Mouse (Mus musculus): Measurements from ENCODE around the gene Hint1.
"Not testable (repeated sequence)": the region's sequence is repeated elsewhere in the genome, so short reads cannot be mapped to it uniquely, and the experiment has no call there.

Gene Hint1

DNA sequence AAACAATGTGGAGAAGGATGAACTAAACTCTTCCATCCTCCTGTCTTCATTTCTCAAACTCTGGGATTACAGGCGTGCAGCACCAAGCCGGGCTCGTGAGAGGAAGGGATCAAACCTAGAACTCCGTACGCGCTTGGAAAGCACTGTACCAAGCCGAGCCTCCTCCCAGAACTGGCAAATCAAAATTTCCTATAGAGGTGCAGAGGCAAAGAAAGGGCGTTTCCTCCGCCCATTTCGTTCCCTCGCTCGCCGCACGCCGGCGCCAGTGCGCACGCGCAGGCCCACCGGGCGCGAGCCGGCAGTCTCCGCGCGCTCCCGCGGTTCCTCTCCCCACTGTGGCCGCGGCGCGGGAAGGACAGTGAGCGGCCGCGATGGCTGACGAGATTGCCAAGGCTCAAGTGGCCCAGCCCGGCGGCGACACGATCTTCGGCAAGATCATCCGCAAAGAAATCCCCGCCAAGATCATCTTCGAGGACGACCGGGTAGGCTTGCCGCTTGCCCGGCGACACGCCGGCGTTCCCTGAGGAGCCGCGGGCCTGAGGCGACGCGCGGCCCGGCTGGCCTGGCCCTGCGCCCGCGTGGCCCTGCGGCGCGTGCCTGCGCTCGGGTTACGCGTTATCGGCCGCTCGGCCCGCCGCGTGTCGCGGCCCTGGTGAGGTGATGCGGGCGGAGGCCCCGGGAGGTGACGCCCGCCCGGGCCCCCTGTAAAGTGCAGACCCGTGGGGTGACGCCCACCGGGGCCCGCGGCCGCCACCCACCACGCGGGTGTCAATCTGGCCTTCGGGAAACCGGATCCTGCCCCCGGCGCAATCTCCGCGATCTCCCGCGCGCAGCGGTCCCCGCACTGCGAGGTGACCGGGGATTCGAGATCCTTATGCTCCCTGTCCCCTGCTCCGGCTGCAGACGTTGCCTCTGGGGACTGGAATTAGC is at the start of gene Hint1:
TSS of gene Hint1 (plus strand) at position 265 of the 930 bp plus-strand sequence.
- DNase-seq (ENCODE audit: low spot score in 2 of 2): peak; percentile 82 to 93

DNA sequence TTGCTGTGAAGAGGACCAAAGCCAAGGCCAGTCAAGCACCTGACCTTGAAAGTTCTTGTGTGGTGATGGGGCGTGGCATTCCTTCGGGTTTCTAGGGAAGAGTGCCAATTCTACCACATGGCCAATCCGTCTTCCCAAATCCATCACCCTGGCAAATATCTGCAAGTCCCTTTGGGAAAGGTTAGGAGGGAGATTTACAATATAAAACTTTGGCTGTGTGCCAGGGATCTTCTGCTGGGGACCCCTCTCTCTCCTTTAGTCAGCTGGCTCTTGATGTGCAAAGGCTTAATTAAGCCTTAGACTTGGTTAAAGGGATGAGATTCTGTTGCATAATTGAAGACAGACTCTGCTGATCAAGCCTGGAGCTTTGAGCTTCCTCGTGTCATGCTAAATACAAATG is 48.7 kb upstream of the Hint1 start:
- no peak for DNase-seq (ENCODE audit: low spot score in 2 of 2)

DNA sequence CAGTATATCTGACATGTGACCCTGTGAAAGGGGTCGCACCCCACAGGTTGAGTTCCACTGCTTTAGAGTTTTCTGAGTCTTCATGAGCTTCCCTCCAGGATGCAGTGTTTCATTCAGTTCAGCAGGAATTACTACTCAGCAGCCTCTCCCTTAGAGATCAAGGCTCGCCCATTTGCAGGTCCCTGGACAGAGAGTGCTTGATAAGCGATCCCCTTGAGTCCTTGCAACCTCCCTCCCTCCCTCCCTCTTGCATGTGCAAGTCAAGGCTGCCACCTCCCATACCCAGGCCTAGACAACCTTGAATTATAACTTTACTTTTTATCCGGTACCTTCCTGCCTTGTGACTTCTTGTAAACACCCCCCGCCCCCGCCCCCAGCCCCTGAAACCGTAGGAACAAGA is 46.7 kb upstream of the Hint1 start:
- no peak for DNase-seq (ENCODE audit: low spot score in 2 of 2)

DNA sequence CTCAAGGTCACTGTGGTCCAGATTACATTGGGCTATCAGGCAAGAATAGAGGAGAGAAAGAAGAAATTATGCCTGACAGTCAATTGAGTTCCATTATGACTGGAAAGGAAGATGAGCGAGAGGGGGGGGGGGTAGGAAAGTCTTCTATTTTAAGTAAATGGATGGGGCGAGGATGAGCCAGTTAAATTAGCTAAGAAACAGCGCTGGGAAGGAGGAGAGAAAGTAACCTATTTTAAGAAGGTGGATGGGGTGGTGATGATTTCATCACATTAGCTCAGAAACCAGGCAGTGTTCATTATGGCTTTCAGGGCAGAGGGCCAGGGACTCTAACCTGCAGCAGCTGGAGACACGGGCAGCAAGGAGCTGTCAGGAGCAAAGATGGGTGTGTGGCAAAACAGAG is 42.7 kb upstream of the Hint1 start:
- peak; percentile 55 to 58 for DNase-seq (ENCODE audit: low spot score in 2 of 2)

DNA sequence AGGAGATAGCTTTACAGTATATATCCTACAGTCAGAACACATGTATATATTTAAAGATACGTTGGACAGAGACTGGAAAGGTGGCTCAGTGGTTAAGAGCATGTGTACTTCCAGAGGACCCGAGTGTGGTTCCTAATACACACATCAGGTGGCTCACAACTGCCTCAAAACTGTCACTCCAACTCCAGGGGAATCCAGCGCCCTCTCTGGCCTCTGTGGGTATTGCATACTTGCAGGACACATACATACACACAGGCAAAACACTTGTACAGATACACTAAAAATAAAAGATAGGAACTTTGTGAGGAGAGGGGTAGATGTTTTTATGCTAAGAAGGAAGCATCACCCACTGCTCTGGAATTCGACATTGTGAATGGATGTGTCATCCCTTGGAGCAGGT is 40.4 kb upstream of the Hint1 start:
- DNase-seq (ENCODE audit: low spot score in 2 of 2): no peak

DNA sequence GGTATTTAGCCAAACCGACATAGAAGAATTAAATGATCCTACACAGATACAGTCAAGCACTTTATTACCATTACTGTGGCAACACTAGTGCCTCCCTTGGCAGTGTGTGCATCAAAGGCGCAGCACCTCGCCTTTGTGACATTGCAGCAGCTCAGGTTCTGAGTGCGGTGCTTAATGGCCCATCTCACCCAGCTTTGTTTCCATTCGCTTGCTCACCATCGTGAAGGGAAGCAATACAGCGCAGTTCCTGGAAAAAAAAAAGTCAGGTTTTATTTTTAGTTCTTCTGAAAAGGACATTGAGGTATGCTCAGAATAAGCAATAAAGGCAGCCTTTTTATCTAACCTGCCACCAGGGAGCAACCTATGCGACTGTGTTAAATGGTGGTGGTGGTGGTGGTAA is 39.4 kb upstream of the Hint1 start:
- no peak for DNase-seq (ENCODE audit: low spot score in 2 of 2)

DNA sequence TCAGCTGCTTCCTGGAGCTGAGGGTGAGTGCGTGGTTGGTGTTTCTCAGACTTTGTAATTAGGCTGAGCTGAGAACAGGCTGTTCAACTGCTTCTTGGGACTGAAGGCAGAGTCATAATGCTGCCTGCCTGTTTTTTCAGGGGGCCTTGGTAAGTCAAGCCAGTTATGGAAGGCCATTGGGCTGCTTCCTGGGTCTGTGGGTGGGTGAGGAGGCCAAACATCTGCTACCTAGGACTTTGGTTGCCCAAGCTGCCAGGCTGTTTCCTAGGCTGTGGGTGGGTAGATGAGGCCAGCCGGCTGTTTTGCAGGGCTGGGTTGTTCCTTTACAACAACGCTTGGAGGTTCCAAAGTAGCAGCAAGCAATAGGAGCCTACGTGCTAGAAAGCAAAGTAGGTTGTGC is 32.4 kb upstream of the Hint1 start:
- DNase-seq (ENCODE audit: low spot score in 2 of 2): peak; percentile 86 to 90

DNA sequence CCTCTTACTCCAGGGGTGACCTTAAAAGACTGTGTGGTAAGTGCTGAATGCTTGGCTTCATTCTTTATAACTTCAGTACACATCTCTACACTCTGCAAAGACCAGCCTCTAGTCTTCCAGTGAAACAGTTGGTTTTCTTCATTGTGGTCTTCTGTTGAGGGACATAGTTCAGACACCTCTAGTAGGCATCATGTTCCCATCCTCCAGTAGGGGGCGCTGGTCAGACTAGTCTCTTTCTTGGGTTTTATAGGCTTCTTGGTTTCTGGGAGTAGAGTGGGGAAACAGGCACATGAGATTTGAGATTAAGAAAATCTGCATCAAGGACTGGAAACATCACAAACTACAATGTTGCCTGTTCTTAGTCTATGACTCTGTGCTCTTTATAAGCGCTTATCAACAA is 31.6 kb upstream of the Hint1 start:
- DNase-seq (ENCODE audit: low spot score in 2 of 2): no peak

DNA sequence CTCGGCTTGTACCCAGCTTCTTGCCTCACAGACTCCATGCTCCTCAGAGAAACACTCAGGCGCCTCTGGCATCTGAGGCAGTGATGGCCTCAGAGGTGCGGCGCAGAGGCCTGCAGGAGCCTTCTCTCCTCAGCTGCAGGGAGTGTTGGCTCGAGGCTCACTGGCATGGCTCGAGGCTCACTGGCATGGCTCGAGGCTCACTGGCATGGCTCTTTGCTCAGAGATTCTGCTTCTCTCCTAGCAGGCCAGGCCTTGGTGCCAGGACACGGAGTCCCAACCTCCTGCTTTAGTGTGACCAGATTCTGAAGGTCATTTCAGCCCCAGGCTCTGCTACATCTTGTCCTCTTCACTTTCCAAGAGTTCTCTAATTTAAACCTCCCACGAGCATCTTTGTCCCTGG is 30.1 kb upstream of the Hint1 start:
- DNase-seq (ENCODE audit: low spot score in 2 of 2): no peak

DNA sequence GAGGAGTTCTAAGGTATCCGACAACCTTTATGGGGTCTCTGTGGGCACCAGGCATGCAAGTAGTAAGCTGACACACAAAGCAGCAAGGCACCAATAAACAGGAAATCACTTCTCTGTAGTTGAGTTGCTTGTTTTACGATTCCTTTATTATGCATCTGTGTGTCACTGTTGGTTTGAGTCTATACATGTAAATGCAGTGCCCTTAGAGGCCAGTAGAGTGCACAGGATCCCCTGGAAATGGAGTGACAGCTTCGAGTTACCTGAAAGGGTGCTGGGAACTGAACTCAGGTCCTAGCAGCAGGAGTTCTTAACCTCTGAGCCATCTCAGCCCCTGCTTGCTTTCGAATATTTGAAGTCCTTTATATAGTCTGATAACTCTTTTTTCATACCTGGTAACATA is 26.5 kb upstream of the Hint1 start:
- no peak for DNase-seq (ENCODE audit: low spot score in 2 of 2)

DNA sequence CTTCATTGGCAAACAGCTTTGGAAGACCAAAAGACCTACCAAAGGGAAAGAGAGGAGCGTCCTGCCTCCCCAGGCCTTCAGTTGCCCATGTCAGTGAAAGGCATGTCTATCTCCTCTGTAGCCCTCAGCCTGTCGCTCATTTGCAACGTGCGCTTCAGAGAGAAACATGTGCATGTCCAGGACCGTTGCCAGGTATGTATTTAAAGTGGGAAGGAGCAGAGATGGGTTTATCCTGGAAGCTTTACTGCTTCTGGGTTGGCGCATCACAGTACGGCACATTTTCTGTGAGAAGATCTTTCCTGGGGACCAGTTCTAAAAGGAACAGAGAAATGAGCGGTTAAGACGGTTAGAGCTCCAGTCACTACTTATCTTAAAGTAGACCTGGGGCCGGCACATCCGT is 25.3 kb upstream of the Hint1 start:
- no peak for DNase-seq (ENCODE audit: low spot score in 2 of 2)

DNA sequence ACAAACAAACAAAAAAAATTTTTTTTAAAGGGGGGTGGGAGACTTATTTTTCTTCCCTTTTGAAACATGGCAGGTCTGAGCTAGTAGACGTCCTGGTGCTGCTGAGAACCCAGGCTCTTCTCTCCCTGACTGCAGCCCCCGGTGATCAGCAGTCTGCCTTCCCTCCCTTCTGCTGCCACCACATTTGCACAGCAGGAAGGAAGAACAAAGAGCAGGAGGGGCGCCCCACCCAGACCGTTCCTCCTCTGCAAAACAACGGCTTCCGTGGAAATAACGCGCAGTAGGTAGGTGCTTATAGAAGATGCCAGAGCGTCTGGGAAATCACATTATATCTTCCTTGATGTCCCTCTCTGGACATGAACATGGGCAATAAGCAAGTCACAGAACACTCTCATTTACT is 21.8 kb upstream of the Hint1 start:
- DNase-seq (ENCODE audit: low spot score in 2 of 2): no peak

DNA sequence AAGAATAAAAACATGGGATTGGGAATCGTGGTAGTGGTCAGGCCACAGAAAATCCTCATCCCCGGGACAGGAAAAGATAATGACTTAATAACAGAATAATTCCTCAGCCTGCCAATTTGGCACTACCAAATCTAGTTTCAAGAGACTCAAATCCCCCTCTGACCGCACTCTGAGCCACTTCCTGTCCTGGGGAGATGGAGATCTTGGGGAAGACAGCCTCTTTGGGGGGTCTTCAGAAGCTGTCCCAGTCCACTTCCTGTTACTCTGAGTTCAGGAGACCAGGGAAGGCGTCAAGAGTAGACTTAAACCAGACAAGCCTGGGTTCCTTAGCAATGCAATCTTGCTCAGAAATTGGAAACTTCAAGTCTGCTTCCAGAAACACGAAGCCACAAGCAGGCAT is 21.2 kb upstream of the Hint1 start:
- no peak for DNase-seq (ENCODE audit: low spot score in 2 of 2)

DNA sequence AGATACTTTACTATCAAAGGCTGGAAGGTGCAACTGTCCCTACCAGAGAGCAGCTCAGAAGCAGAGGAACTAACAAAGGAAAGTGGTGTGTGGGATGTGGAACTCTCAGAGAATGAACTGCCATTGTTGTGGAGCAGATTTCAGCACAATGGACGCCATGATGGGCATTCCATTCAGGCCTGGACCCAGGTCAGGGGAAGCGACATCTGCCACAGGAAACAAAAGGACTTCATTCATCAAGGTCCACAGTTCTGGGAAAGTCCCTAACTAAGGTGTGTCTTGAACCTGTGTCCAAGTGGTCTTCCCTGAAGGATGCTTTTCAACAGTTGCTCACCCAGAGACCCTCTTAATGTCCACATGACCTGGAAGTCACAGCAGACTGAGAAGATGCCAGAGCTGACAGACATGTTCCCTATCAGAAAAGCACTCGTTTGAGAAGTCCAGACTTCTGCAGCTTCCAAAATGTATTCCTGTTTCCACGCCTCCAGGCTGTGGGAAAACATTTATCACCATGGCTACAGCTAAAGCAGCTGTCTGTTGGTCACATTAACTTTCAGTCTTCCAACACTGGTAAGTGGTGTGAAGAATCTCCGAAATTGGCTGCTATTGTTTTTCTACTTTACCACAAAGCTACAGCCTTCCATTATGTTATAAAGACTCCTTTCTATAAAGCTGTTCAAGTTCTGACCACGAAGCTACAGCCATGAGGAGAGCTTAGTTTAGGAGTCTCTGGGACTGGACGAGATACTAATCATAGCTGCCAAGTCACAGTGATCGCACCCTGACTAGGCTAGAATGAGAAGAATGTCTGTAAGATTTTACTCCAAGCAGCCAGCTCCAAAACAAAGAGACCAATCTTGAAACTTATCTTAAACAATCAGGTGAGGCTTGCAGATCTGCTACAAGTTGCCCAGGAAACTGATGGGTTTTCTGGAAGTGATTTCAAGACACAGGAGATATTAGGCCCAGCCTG is 20.4 kb upstream of the Hint1 start:
- peak in 1 of 2 experiments; percentile 39 for DNase-seq (ENCODE audit: low spot score in 2 of 2)

DNA sequence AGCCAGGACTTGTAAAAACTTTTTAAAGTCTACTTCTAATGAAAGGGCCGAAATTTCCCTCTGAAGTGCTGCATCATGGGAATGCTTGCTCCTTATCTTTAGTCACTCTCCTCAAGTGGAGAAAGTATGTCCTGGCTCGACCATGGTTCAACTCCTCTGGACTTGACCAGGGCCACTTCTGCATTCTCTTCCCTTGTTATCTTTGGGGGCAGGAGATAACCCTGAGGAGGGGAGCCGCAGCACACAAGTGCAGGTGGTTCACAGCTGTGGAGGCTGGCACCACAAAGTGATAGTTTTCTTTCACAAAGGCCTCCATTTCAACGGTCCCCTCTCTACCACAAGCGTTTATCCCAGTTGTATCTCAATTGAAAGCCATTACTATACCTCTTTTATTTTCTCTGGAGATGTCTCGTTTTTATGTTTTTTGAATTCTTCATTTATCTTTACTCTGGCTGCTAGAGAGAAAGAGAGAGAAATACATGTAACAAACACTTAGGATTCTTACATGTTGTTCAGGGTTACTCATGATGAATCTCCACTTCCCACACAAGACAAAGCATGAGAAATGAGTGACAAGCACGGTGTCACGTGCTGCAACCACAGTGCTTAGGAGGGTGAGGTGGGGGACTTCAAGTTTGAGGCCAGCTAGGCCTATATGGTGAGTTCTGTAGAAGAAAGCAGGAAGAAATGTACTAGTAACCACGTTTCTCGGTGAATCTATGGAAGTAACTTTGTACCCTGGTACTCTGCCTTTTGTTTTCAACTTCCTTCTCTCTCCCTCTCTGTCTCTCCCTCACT is 16.0 kb upstream of the Hint1 start:
- DNase-seq (ENCODE audit: low spot score in 2 of 2): no peak

DNA sequence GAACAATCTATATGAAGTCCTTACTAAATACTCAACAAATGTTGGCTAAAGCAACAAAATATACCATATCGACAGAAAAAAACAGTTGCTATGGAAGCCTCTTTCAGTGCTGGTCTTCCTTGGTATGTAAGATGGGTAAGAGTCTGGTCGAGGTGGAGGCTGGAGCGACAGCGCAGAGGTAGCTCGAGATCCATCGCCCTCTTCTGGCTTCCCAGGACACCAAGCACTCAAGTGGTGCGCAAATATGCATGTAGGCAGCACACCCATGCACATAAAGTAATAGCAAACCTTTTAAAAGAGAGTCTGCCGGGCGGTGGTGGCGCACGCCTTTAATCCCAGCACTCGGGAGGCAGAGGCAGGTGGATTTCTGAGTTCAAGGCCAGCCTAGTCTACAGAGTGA is 14.5 kb upstream of the Hint1 start:
- DNase-seq (ENCODE audit: low spot score in 2 of 2): no peak

DNA sequence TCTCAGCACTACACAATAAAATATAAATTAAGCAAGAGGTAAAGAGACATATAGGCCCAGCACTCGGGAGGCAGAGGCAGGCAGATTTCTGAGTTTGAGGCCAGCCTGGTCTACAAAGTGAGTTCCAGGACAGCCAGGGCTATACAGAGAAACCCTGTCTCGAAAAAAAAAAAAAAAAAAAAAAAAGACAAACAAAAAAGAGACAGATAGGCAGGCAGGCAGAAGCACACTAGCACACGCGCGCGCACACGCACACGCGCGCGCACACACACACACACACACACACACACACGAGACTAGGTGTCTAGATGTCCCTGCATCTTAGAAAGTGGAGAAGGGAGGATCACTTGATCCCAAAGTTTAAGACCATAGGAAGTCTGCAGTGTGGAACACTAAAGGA is 7.3 kb upstream of the Hint1 start:
- DNase-seq (ENCODE audit: low spot score in 2 of 2): not testable (repeated sequence)

DNA sequence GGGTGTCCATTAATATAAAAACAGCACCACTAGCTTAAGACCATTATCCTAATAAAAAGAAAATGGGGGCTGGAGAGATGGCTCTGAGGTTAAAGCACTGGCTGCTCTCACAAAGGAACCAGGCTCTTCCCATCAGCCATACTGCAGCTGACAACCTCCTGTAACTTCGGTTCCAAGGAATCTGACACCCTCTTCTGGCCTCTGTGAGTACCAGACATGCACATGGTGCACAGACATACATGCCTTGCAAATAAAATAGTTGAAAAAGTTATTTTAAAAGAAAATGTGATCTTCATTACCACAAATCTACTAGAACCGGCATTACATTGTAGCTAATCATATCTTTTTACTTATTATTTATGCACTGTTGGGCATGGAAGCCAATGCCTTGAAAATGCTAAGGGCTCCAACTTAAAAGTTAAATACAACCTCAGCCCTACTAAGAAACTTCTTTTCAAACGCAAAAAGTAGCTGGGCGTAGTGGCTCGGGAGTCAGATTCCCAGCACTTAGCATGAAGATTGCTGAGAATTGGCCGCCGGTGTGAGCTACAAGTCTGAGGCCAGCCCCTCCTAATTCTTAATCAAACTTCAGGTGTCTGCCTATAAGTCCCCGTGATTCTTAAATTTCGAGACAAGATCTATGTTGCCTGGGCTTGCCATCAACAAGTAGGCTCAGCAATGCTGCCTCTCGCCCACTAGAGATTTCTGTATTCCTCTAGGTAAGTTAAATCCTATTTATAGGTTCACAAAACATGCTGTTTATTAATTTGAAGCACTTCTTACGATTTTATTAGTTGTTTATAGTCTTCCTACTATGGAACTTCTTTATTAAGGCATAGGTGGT is 6.6 kb upstream of the Hint1 start:
- no peak for DNase-seq (ENCODE audit: low spot score in 2 of 2)

DNA sequence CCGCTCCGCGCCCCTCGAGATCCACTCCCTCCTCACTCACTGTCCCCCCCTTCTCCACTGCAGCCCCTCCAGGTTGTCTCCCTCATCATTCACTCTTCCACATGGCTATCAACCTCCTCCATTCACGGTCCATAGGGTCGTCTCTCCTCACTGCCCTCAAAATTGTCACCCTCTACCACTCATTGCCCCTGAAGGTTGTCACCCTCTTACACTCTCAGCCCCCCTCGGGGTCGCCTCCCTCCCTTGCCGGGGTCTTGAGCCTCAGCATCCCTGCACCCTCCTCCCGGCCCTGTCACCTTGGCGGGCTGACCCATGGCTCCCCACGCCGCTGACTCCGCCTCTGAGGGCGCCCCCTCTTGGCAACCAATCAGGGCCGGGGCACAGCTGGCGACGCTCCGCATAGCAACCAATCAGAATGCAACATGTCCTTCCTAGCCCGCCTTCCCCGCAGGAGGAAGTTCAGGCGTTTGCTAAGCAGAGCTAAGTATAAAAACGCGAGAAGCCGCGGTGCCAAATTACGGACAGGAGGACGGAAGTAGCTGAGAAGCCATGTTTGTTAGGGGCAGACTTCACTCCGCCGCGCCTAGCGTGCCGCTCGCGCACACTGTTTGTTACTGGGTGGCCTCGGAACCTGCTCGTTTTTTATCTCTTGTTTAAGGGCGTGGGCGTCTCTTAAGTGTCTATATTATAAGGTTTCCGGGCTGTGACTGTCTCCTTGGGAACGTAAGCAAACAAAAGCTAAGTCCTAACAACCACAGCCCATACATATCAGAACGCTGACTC is 5.7 kb upstream of the Hint1 start, which contains the start of gene Lyrm7:
TSS of gene Lyrm7 (minus strand) at position 661 of the 783 bp plus-strand sequence.
- peak; percentile 97 to 98 for DNase-seq (ENCODE audit: low spot score in 2 of 2)
